Mouse (Mus musculus) lung, adult 2 months (tissue): Measurements from ENCODE around the gene Sesn3.

Experiments used
- CTCF ChIP-seq: fragments of 200-500 bp; IDR thresholded peaks from 2 replicates; pipeline ENCODE4 v1.5.1; 2011; ENCODE audit warnings: mild to moderate bottlenecking, low read length, control low read depth; ENCODE audit not compliant: insufficient read depth
- POLR2A ChIP-seq: fragments of 200-500 bp; IDR thresholded peaks from 2 replicates; pipeline ENCODE4 v1.6.1; 2011; ENCODE audit warnings: low read depth, mild to moderate bottlenecking, control low read depth, low read length, borderline replicate concordance; ENCODE audit errors: extremely low read depth

GRCm38 (mm10) chr9:14248209-14248596 lies 26.7 kb upstream of the Sesn3 start:
- TF ChIP-seq CTCF (no peak), POLR2A (no peak)
